Mouse (Mus musculus) cerebral cortex, adult 2 months (tissue): Measurements from ENCODE around the gene Usp49.

Source experiments
- WGBS: fragments of 180-500 bp; shearing (Covaris S2); methylation state at CpG from one replicate; pipeline ENCODE4 v1.1.7; 2018; 5-methylcytosine and 5-hydroxymethylcytosine counted together

Gene Usp49

GRCm38 (mm10) chr17:47693671-47694441, 63.4 kb downstream of the Usp49 start:
- 53% methylated on average over 13 of the region's 13 CpGs for whole genome bisulfite sequencing

GRCm38 (mm10) chr17:47694442-47694502, 63.8 kb downstream of the Usp49 start, which contains the start of gene Gm21981:
Gm21981 (minus strand) TSS chr17:47694455.
- 2% methylated on average over 3 of the region's 3 CpGs for WGBS

GRCm38 (mm10) chr17:47694503-47695336, 64.2 kb downstream of the Usp49 start, which contains the start of gene Prickle4:
Prickle4 (minus strand) TSS chr17:47694736.
- WGBS: 2% methylated on average over 80 of the region's 82 CpGs

GRCm38 (mm10) chr17:47695337-47695710, 64.8 kb downstream of the Usp49 start:
- WGBS: under 1% methylated on average over 22 of the region's 23 CpGs

- WGBS: 95% methylated on average over 10 of the region's 10 CpGs
These were observed 67.7 kb downstream of the Usp49 start for GRCm38 (mm10) chr17:47698156-47698555.

GRCm38 (mm10) chr17:47699055-47699454, 68.6 kb downstream of the Usp49 start:
- 83% methylated on average over 2 of the region's 2 CpGs for WGBS

- 66% methylated on average over 9 of the region's 9 CpGs for WGBS
These were observed 71.3 kb downstream of the Usp49 start for GRCm38 (mm10) chr17:47701793-47702192.

- WGBS: 69% methylated on average over 28 of the region's 28 CpGs
These were observed 72.3 kb downstream of the Usp49 start for GRCm38 (mm10) chr17:47702548-47703345.

- WGBS: 66% methylated on average over 20 of the region's 20 CpGs
These were observed 73.1 kb downstream of the Usp49 start for GRCm38 (mm10) chr17:47703556-47703955.

- WGBS: 93% methylated on average over 4 of the region's 4 CpGs
These were observed 74.2 kb downstream of the Usp49 start for GRCm38 (mm10) chr17:47704692-47705091.

GRCm38 (mm10) chr17:47706196-47706595, 75.7 kb downstream of the Usp49 start:
- WGBS: 81% methylated on average over 1 of the region's 1 CpGs

- WGBS: 89% methylated on average over 3 of the region's 3 CpGs
These were observed 77.5 kb downstream of the Usp49 start for GRCm38 (mm10) chr17:47707961-47708360.

- WGBS: 72% methylated on average over 4 of the region's 4 CpGs
These were observed 78.5 kb downstream of the Usp49 start for GRCm38 (mm10) chr17:47708972-47709371.

- WGBS: 91% methylated on average over 3 of the region's 3 CpGs
These were observed 79.5 kb downstream of the Usp49 start for GRCm38 (mm10) chr17:47710036-47710435.

- 82% methylated on average over 6 of the region's 6 CpGs for WGBS
These were observed 81.4 kb downstream of the Usp49 start for GRCm38 (mm10) chr17:47711883-47712282.

GRCm38 (mm10) chr17:47712889-47713571, 82.5 kb downstream of the Usp49 start:
- WGBS: 50% methylated on average over 22 of the region's 22 CpGs

GRCm38 (mm10) chr17:47715037-47715436, 84.5 kb downstream of the Usp49 start:
- WGBS: 75% methylated on average over 3 of the region's 3 CpGs

GRCm38 (mm10) chr17:47721183-47721582, 90.7 kb downstream of the Usp49 start:
- 73% methylated on average over 4 of the region's 4 CpGs for WGBS

- whole genome bisulfite sequencing: 87% methylated on average over 11 of the region's 11 CpGs
These were observed 96.1 kb downstream of the Usp49 start, which contains the start of gene Pgc for GRCm38 (mm10) chr17:47726566-47726965. Pgc (plus strand) TSS chr17:47726842.

GRCm38 (mm10) chr17:47730633-47731575, 100.4 kb downstream of the Usp49 start:
- 56% methylated on average over 24 of the region's 24 CpGs for WGBS
